22 mouse cellular contexts compared by ENCODE assay signal in genomic region chr9:61175381-61175780, GRCm38 (mm10).
DNase-seq lines count a peak whose midpoint lies in the region; ATAC-seq and TF ChIP-seq lines count a peak whose summit lies in the region.
"Had no signal": no experiment of that assay in that cellular context is flagged by ENCODE, and none has a peak within 500 bp of the region (broad histone marks: within the 10 kb centered on the region; RNA-seq: fewer than 3 reads in every experiment).

No protein-coding gene starts in this region.

- no peak for DNase-seq in liver, postnatal 0 days
- DNase-seq in liver, embryonic 11.5 days (ENCODE audit: low spot score), result no peak
- no peak for DNase-seq in ovary, postnatal 14 days (ENCODE audit: low spot score)
- no peak for DNase-seq in ovary, adult 18-20 months (ENCODE audit: low spot score)
- DNase-seq: adrenal gland, adult 2 months; adrenal gland, postnatal 10 days; adrenal gland, postnatal 25 days; cerebellum, adult 11 months; cerebellum, adult 18-20 months; cerebellum, adult 8-10 months; cerebellum, adult 9-11 months; cerebellum, postnatal 14 days; cerebellum, postnatal 36 days; embryo, embryonic 11 days had no signal

- TF ChIP-seq EP300 in liver, postnatal 0 days (IDR thresholded peaks at IDR 0.05; ENCODE audit: low read depth), result no peak

- H3K4me3 ChIP-seq in liver, postnatal 0 days (ENCODE audit: low read depth, low read length), result no peak overlapping the region
- H3K4me3 ChIP-seq in liver, embryonic 11.5 days (ENCODE audit: low read depth, low read length), result no peak overlapping the region
- H3K4me3 ChIP-seq in intestine, embryonic 16.5 days (ENCODE audit: low read length), result no peak overlapping the region
- H3K4me3 ChIP-seq: embryonic facial prominence, embryonic 13.5 days; embryonic facial prominence, embryonic 15.5 days; erythroblast, embryonic 14.5 days; forebrain, embryonic 10.5 days; forebrain, embryonic 12.5 days had no signal

- H3K36me3 ChIP-seq in liver, postnatal 0 days (replicated peaks; ENCODE audit: insufficient read depth, low read length), result no peaks in the 10 kb centered on the region
- no peaks in the 10 kb centered on the region for H3K36me3 ChIP-seq in liver, embryonic 11.5 days (ENCODE audit: control insufficient read depth, insufficient read depth, low read length)
- H3K36me3 ChIP-seq in intestine, embryonic 16.5 days (ENCODE audit: control insufficient read depth, insufficient read depth, low read length), result no peaks in the 10 kb centered on the region
- H3K36me3 ChIP-seq: embryonic facial prominence, embryonic 13.5 days; embryonic facial prominence, embryonic 15.5 days; forebrain, embryonic 10.5 days; forebrain, embryonic 12.5 days had no signal

- no peaks in the 10 kb centered on the region for H3K9me3 ChIP-seq in liver, postnatal 0 days (ENCODE audit: low read length)
- no peaks in the 10 kb centered on the region for H3K9me3 ChIP-seq in liver, embryonic 11.5 days (ENCODE audit: control insufficient read depth, low read length)
- no peaks in the 10 kb centered on the region for H3K9me3 ChIP-seq in intestine, embryonic 16.5 days (ENCODE audit: control insufficient read depth, low read length)
- H3K9me3 ChIP-seq: embryonic facial prominence, embryonic 13.5 days; embryonic facial prominence, embryonic 15.5 days; forebrain, embryonic 10.5 days; forebrain, embryonic 12.5 days had no signal

- H3K9ac ChIP-seq in liver, postnatal 0 days (replicated peaks), result no peak overlapping the region
- H3K9ac ChIP-seq in liver, embryonic 11.5 days (ENCODE audit: low read depth, low read length), result no peak overlapping the region
- H3K9ac ChIP-seq in intestine, embryonic 16.5 days (ENCODE audit: low read depth, low read length), result no peak overlapping the region
- H3K9ac ChIP-seq: embryonic facial prominence, embryonic 13.5 days; embryonic facial prominence, embryonic 15.5 days; forebrain, embryonic 12.5 days had no signal

- WGBS in liver, postnatal 0 days (ENCODE audit: insufficient replicate concordance), result 75% methylated on average over 2 of the region's 2 CpGs
- WGBS in liver, embryonic 11.5 days, result 89% methylated on average over 2 of the region's 2 CpGs
- 96% methylated on average over 2 of the region's 2 CpGs for WGBS in intestine, embryonic 16.5 days

- H3K4me2 ChIP-seq in liver, postnatal 0 days (ENCODE audit: low read depth, low read length), result no peak overlapping the region
- H3K4me2 ChIP-seq in liver, embryonic 11.5 days, result no peak overlapping the region
- no peak overlapping the region for H3K4me2 ChIP-seq in intestine, embryonic 16.5 days (ENCODE audit: low read depth, low read length)
- H3K4me2 ChIP-seq: embryonic facial prominence, embryonic 13.5 days; embryonic facial prominence, embryonic 15.5 days; forebrain, embryonic 12.5 days had no signal

- H3K4me1 ChIP-seq in liver, postnatal 0 days (ENCODE audit: insufficient read depth), result no peaks in the 10 kb centered on the region
- no peaks in the 10 kb centered on the region for H3K4me1 ChIP-seq in liver, embryonic 11.5 days (replicated peaks; ENCODE audit: control insufficient read depth, insufficient read depth, low read length)
- no peaks in the 10 kb centered on the region for H3K4me1 ChIP-seq in intestine, embryonic 16.5 days (ENCODE audit: control insufficient read depth, insufficient read depth, low read length)
- H3K4me1 ChIP-seq: embryonic facial prominence, embryonic 13.5 days; embryonic facial prominence, embryonic 15.5 days; forebrain, embryonic 12.5 days had no signal

- H3K27me3 ChIP-seq in liver, postnatal 0 days (ENCODE audit: insufficient read depth, low read length), result no peaks in the 10 kb centered on the region
- H3K27me3 ChIP-seq in liver, embryonic 11.5 days (replicated peaks; ENCODE audit: control insufficient read depth, insufficient read depth, low read length), result peaks cover 4% of the 10 kb centered on the region; the same call in 1 of the 2 replicates
- H3K27me3 ChIP-seq in intestine, embryonic 16.5 days (replicated peaks; ENCODE audit: control insufficient read depth, insufficient read depth, low read length), result no peaks in the 10 kb centered on the region

- peak; percentile 70 for ATAC-seq in liver, postnatal 0 days
- ATAC-seq in liver, embryonic 11.5 days (replicated peaks; ENCODE audit: low FRiP score), result no peak
- ATAC-seq in intestine, embryonic 16.5 days, result peak; percentile 65; the same call in 1 of the 2 replicates
- ATAC-seq: forebrain, embryonic 14.5 days; forebrain, embryonic 16.5 days had no signal

- TF ChIP-seq CTCF in liver, postnatal 0 days (IDR thresholded peaks at IDR 0.05; ENCODE audit: low read depth), result no peak

- no peak overlapping the region for H3K27ac ChIP-seq in liver, postnatal 0 days (ENCODE audit: low read depth)
- H3K27ac ChIP-seq in liver, embryonic 11.5 days (ENCODE audit: low read depth, low read length), result no peak overlapping the region
- no peak overlapping the region for H3K27ac ChIP-seq in intestine, embryonic 16.5 days (ENCODE audit: low read length)
- H3K27ac ChIP-seq: embryonic facial prominence, embryonic 13.5 days; embryonic facial prominence, embryonic 15.5 days; forebrain, embryonic 10.5 days; forebrain, embryonic 12.5 days had no signal
